Comparison of ENCODE assay signal across 24 mouse cellular contexts in the genomic region with DNA sequence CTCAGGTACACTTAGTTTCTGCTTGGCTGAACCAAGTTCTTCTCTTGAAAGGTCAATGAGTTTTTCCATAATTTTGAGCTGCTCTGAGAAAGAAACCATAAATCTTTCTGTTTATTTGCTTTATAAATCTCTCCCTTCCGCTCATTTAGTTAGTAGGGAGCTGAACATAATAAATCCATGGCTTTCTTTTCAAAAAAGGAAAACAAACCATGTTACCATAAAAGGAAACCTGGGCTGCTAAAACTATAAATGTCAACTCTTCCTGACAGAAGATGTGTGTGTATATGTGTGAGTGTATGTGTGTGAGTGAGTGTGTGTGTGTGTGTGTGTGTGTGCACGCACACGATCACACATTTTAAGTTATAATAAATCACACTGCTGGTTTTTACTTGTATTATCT.
A peak's percentile ranks its signal among the peaks of the same experiment; 100 is the strongest.
DNase-seq lines count a peak whose midpoint lies in the region; ATAC-seq lines count a peak whose summit lies in the region.
"Had no signal": no experiment of that assay in that cellular context is flagged by ENCODE, and none has a peak within 500 bp of the region (broad histone marks: within the 10 kb centered on the region; RNA-seq: fewer than 3 reads in every experiment).

No protein-coding gene starts in this region.

- H3K4me2 ChIP-seq in kidney, embryonic 14.5 days (replicated peaks; ENCODE audit: low read depth, low read length) = no peak overlapping the region
- H3K4me2 ChIP-seq in kidney, embryonic 16.5 days (replicated peaks; ENCODE audit: low read depth, low read length) = no peak overlapping the region
- H3K4me2 ChIP-seq: embryonic facial prominence, embryonic 12.5 days; forebrain, embryonic 13.5 days; forebrain, embryonic 15.5 days had no signal

- WGBS in kidney, embryonic 14.5 days = 34% methylated on average over 3 of the region's 3 CpGs
- 32% methylated on average over 3 of the region's 3 CpGs for WGBS in kidney, embryonic 16.5 days

- H3K4me3 ChIP-seq in kidney, embryonic 14.5 days (ENCODE audit: low read length) = no peak overlapping the region
- no peak overlapping the region for H3K4me3 ChIP-seq in kidney, embryonic 16.5 days (ENCODE audit: low read length)
- H3K4me3 ChIP-seq: embryonic facial prominence, embryonic 10.5 days; embryonic facial prominence, embryonic 12.5 days; forebrain, embryonic 13.5 days; forebrain, embryonic 15.5 days had no signal

- H3K27me3 ChIP-seq in kidney, embryonic 14.5 days (ENCODE audit: control insufficient read depth, insufficient read depth, low read length) = no peaks in the 10 kb centered on the region
- no peaks in the 10 kb centered on the region for H3K27me3 ChIP-seq in kidney, embryonic 16.5 days (ENCODE audit: insufficient read depth, low read length)
- H3K27me3 ChIP-seq: CH12.LX; embryonic facial prominence, embryonic 12.5 days; forebrain, embryonic 13.5 days; forebrain, embryonic 15.5 days; Patski had no signal

- no peaks in the 10 kb centered on the region for H3K4me1 ChIP-seq in kidney, embryonic 14.5 days (ENCODE audit: control insufficient read depth, insufficient read depth, low read length)
- no peaks in the 10 kb centered on the region for H3K4me1 ChIP-seq in kidney, embryonic 16.5 days (ENCODE audit: insufficient read depth, low read length)
- H3K4me1 ChIP-seq: embryonic facial prominence, embryonic 10.5 days; embryonic facial prominence, embryonic 12.5 days; forebrain, embryonic 13.5 days; forebrain, embryonic 15.5 days had no signal

- H3K27ac ChIP-seq in kidney, embryonic 14.5 days (ENCODE audit: low read depth, low read length) = no peak overlapping the region
- H3K27ac ChIP-seq in kidney, embryonic 16.5 days (ENCODE audit: low read length) = no peak overlapping the region
- H3K27ac ChIP-seq: embryonic facial prominence, embryonic 10.5 days; embryonic facial prominence, embryonic 12.5 days; forebrain, embryonic 13.5 days; forebrain, embryonic 15.5 days had no signal

- H3K9ac ChIP-seq in kidney, embryonic 14.5 days (ENCODE audit: low read depth, low read length) = no peak overlapping the region
- H3K9ac ChIP-seq in kidney, embryonic 16.5 days (replicated peaks; ENCODE audit: low read length) = no peak overlapping the region
- H3K9ac ChIP-seq: embryonic facial prominence, embryonic 12.5 days; forebrain, embryonic 13.5 days; forebrain, embryonic 15.5 days had no signal

- H3K36me3 ChIP-seq in kidney, embryonic 14.5 days (ENCODE audit: control insufficient read depth, insufficient read depth, low read length) = no peaks in the 10 kb centered on the region
- no peaks in the 10 kb centered on the region for H3K36me3 ChIP-seq in kidney, embryonic 16.5 days (ENCODE audit: insufficient read depth, low read length)
- H3K36me3 ChIP-seq: embryonic facial prominence, embryonic 10.5 days; embryonic facial prominence, embryonic 12.5 days; forebrain, embryonic 15.5 days; G1E had no signal

- H3K9me3 ChIP-seq in kidney, embryonic 14.5 days (ENCODE audit: control insufficient read depth, low read length) = no peaks in the 10 kb centered on the region
- no peaks in the 10 kb centered on the region for H3K9me3 ChIP-seq in kidney, embryonic 16.5 days (ENCODE audit: low read length)
- H3K9me3 ChIP-seq: embryonic facial prominence, embryonic 10.5 days; embryonic facial prominence, embryonic 12.5 days; forebrain, embryonic 13.5 days; forebrain, embryonic 15.5 days had no signal

- DNase-seq in kidney, adult 8-10 months = no peak
- DNase-seq in kidney, postnatal 10 days = no peak
- DNase-seq in kidney, postnatal 4 days = peak; percentile 8 to 9
- DNase-seq in kidney, adult 9 months = no peak
- DNase-seq: adrenal gland, adult 8-10 months; adrenal gland, postnatal 14 days; adrenal gland, postnatal 36 days; B cell, adult 2 months; cerebellum, adult 11-12 months; cerebellum, adult 2 months; cerebellum, adult 9-10 months; cerebellum, postnatal 10 days; cerebellum, postnatal 25 days had no signal

- ATAC-seq in kidney, embryonic 14.5 days (ENCODE audit: low FRiP score, low TSS enrichment) = peak; percentile 55; the same call in 1 of the 2 replicates
- ATAC-seq in kidney, embryonic 16.5 days (ENCODE audit: low FRiP score, low TSS enrichment) = peak; percentile 42; the same call in 1 of the 2 replicates
- ATAC-seq: activated CD4-positive, CD25-positive, alpha-beta regulatory T cell, adult 4 months; CD4-positive, CD25-positive, alpha-beta regulatory T cell, adult 4 months; forebrain, embryonic 13.5 days; forebrain, embryonic 15.5 days; Patski had no signal

Comparison
In these comparisons a context has a peak if more than half of its experiments do, and no peak if none do; other contexts are left out.
1. DNase-seq: peak in kidney, postnatal 4 days (2 of 2); none in kidney, adult 8-10 months (0 of 2), kidney, postnatal 10 days (single experiment) and kidney, adult 9 months (single experiment).